Mouse (Mus musculus) hindbrain, embryonic 10.5 days (tissue): Measurements from ENCODE around the gene Ugt1a8. TPM values are rescaled to one million over a fixed set of nuclear protein-coding genes. Genes with fewer than 3 reads are reported as not detected.

Source experiments
- DNase-seq: peaks from one replicate; pipeline ENCODE4 v3.0.0-alpha.2; 2017; ENCODE audit warnings: low spot score
- H3K27ac ChIP-seq: fragments of 300-500 bp; sonication (generic); 2 replicates; pipeline ENCODE4 v1.5.1; 2016; ENCODE audit warnings: mild to moderate bottlenecking, moderate library complexity
- H3K27me3 ChIP-seq: fragments of 300-500 bp; sonication (generic); 2 replicates; pipeline ENCODE4 v1.6.1; 2016; ENCODE audit warnings: mild to moderate bottlenecking; ENCODE audit not compliant: poor library complexity, insufficient read depth, severe bottlenecking
- H3K36me3 ChIP-seq: fragments of 300-500 bp; sonication (generic); 2 replicates; pipeline ENCODE4 v1.6.1; 2016; ENCODE audit warnings: mild to moderate bottlenecking, moderate library complexity
- H3K4me1 ChIP-seq: fragments of 300-500 bp; sonication (generic); replicated peaks from 2 replicates; pipeline ENCODE4 v1.6.1; 2016; ENCODE audit warnings: mild to moderate bottlenecking
- H3K4me3 ChIP-seq: fragments of 300-500 bp; sonication (generic); 2 replicates; pipeline ENCODE4 v1.5.1; 2016; ENCODE audit warnings: mild to moderate bottlenecking, moderate library complexity
- H3K9me3 ChIP-seq: fragments of 300-500 bp; sonication (generic); 2 replicates; pipeline ENCODE4 v1.6.1; 2016; ENCODE audit warnings: mild to moderate bottlenecking, moderate library complexity
- WGBS: fragments of 180-500 bp; shearing (Covaris S2); methylation state at CpG from one replicate; pipeline ENCODE4 v1.1.7; 2016; 5-methylcytosine and 5-hydroxymethylcytosine counted together
- polyA plus RNA-seq: library from polyadenylated mRNA; unstranded; fragments of >200 nt; fragmentation: Nextera tagmentation; extraction: Ambion mirVana; gene quantifications from 2 replicates; pipeline ENCODE4 v1.2.1, GENCODE M21; 2016

Ugt1a8 gene
- polyA plus RNA-seq, 1 experiment from 2014 or later = not detected

DNA sequence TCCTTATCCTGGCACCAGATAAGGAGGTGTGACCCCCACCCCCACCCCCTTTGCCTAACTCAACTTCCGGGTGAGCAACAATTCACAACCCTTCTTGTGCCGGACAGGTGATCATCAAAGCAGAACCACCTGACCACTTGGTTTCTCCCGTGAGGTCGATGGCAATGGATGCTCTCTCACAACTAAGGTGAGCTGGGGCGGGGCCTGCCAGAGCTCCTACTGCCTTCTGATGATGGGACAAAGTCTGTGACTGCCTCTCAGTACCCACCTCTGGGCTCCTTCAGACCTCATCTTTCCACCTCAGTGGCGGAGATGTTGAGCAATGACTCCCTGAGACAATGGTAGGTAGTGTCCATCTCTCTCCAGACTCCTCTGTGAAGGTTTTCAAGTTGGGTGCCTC, 158.3 kb downstream of the Ugt1a8 start:
- DNase-seq = no peak
- WGBS = 79% methylated on average over 6 of the region's 6 CpGs
- Histone ChIP-seq H3K27ac (no peak overlapping the region), H3K9me3 (peaks cover 99% of the 10 kb centered on the region), H3K27me3 (no peaks in the 10 kb centered on the region), H3K36me3 (no peaks in the 10 kb centered on the region), H3K4me3 (no peak overlapping the region), H3K4me1 (no peaks in the 10 kb centered on the region)

GRCm38 (mm10) chr1:88246386-88246785, 158.8 kb downstream of the Ugt1a8 start:
- Histone ChIP-seq H3K27ac (no peak overlapping the region), H3K9me3 (peaks cover 99% of the 10 kb centered on the region), H3K4me1 (no peaks in the 10 kb centered on the region), H3K4me3 (no peak overlapping the region), H3K27me3 (no peaks in the 10 kb centered on the region), H3K36me3 (no peaks in the 10 kb centered on the region)
- 44% methylated on average over 6 of the region's 6 CpGs for WGBS
- no peak for DNase-seq

- 54% methylated on average over 2 of the region's 2 CpGs for whole genome bisulfite sequencing
- no peaks in the 10 kb centered on the region for H3K36me3 ChIP-seq
Observed at GRCm38 (mm10) chr1:88247660-88248059, 160.0 kb downstream of the Ugt1a8 start.

DNA sequence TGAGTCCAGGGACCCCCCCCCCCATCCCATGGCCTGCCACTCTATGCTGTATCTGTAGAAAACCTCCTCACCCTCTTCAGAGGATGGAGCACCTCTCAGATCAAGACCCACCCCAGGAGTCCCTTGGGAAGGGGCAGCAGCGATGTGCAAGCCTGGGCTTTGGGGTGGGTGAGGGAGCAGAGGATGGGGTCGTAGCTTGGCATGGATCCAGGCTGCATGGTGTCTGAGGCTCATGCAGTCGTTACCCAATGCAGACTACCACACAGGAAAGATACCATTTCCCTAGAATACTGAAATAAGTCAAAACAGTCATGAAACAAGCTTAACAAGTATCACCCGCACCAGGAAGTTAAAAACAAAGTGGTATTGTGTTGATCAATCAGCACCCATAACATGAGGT, 161.0 kb downstream of the Ugt1a8 start:
- no peaks in the 10 kb centered on the region for H3K36me3 ChIP-seq
- H3K4me3 ChIP-seq = no peak overlapping the region
- H3K9me3 ChIP-seq = peaks cover 98% of the 10 kb centered on the region
- DNase-seq = no peak
- H3K27ac ChIP-seq = no peak overlapping the region
- no peaks in the 10 kb centered on the region for H3K4me1 ChIP-seq
- WGBS = 71% methylated on average over 4 of the region's 4 CpGs
- no peaks in the 10 kb centered on the region for H3K27me3 ChIP-seq

More at GRCm38 (mm10) chr1:88247660-88248059, 160.0 kb downstream of the Ugt1a8 start:
- Histone ChIP-seq H3K9me3 (peaks cover 97% of the 10 kb centered on the region), H3K4me3 (no peak overlapping the region), H3K27me3 (no peaks in the 10 kb centered on the region), H3K27ac (no peak overlapping the region), H3K4me1 (no peaks in the 10 kb centered on the region)
- no peak for DNase-seq

- WGBS = 76% methylated on average over 7 of the region's 7 CpGs
- no peak for DNase-seq
- Histone ChIP-seq H3K9me3 (peaks cover 98% of the 10 kb centered on the region), H3K36me3 (no peaks in the 10 kb centered on the region), H3K27ac (no peak overlapping the region), H3K4me1 (no peaks in the 10 kb centered on the region), H3K4me3 (no peak overlapping the region), H3K27me3 (no peaks in the 10 kb centered on the region)
Observed at GRCm38 (mm10) chr1:88249596-88249995, 162.0 kb downstream of the Ugt1a8 start.

DNA sequence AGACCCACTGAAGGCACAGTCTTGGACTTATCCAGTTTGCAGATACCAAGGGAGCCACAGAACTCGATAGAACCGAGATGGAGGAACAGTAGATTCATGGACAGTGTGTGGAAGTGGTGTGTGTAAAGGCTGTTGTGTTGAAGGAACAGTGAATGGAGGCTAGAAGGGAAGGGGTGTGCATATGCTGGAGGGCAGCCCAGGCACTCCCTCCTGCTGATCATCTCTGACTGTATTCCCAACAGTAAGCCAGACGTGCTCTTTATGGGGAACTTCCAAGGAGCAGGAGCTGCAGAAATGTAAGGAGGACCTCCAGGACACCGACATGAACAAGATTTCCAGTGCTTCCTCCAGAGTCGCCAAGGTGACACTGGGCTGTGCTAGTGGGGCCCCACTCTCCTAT, 162.4 kb downstream of the Ugt1a8 start:
- WGBS = 83% methylated on average over 5 of the region's 5 CpGs
- Histone ChIP-seq H3K27me3 (no peaks in the 10 kb centered on the region), H3K36me3 (no peaks in the 10 kb centered on the region), H3K4me3 (no peak overlapping the region), H3K9me3 (peaks cover 98% of the 10 kb centered on the region), H3K4me1 (no peaks in the 10 kb centered on the region), H3K27ac (no peak overlapping the region)
- no peak for DNase-seq

DNA sequence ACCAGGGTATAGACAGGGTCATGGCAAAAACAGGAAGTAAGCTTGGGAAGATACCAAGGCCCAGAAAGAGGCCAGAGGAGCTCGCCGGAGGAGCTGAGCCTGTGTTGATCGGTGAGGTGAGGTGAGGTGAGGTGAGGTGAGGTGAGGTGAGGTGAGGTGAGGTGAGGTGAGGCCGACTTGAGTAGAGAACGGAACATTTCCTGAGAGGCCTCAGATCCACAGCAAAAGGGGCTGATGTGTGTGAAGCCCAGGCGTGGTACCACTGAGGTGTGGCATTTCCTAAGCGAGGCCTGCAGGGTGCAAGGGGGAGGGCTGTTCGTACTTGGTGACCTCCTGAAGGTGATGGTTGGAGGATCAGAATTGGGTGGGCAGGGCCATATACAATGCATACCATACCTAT, 165.5 kb downstream of the Ugt1a8 start:
- 74% methylated on average over 8 of the region's 8 CpGs for WGBS
- peaks cover 98% of the 10 kb centered on the region for H3K9me3 ChIP-seq

GRCm38 (mm10) chr1:88253540-88253939, 165.9 kb downstream of the Ugt1a8 start:
- no peak for DNase-seq
- H3K27me3 ChIP-seq = no peaks in the 10 kb centered on the region
- 73% methylated on average over 6 of the region's 6 CpGs for WGBS
- H3K27ac ChIP-seq = no peak overlapping the region
- no peaks in the 10 kb centered on the region for H3K4me1 ChIP-seq
- H3K36me3 ChIP-seq = no peaks in the 10 kb centered on the region
- no peak overlapping the region for H3K4me3 ChIP-seq
- H3K9me3 ChIP-seq = peaks cover 98% of the 10 kb centered on the region

More for the DNA sequence above, 165.5 kb downstream of the Ugt1a8 start:
- Histone ChIP-seq H3K27me3 (no peaks in the 10 kb centered on the region), H3K4me3 (no peak overlapping the region), H3K4me1 (no peaks in the 10 kb centered on the region), H3K27ac (no peak overlapping the region), H3K36me3 (no peaks in the 10 kb centered on the region)
- no peak for DNase-seq

DNA sequence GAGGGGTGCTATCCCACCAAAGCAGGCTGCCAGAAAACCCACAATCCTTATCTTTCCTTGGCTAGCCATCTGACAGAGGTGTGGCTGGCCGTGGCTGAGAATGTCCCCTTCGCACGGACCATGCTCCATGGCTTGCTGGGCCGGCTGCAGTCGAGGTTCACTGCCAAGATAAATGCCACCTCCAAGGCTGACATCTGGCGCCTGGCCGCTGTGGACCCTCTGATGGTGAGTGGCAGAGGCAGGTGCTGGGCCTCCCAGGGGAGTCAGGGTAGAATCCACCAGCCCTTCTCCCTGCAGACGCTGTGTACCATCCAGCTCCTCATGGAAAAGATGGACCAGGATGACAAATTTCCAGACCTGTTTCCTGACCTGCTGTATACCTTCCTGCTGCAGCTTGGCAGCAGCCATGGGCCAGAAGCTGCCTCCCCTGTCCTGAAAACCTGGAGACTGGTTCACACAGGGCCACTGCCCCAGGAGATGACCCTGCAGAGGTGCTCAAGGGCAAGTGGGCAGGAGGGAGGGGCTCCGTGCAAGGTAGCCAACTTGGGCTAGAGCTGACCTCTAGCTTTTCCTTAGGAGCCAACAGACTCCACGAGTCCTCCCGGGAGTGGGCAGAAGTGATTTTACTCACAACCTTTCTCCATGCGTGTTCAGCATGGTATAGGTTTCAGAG, 167.3 kb downstream of the Ugt1a8 start:
- no peak for DNase-seq
- H3K4me3 ChIP-seq = no peak overlapping the region
- no peak overlapping the region for H3K27ac ChIP-seq
- peaks cover 98% of the 10 kb centered on the region for H3K9me3 ChIP-seq
- 88% methylated on average over 12 of the region's 12 CpGs for WGBS
- peaks cover 8% of the 10 kb centered on the region for H3K36me3 ChIP-seq
- no peaks in the 10 kb centered on the region for H3K27me3 ChIP-seq
- no peaks in the 10 kb centered on the region for H3K4me1 ChIP-seq

DNA sequence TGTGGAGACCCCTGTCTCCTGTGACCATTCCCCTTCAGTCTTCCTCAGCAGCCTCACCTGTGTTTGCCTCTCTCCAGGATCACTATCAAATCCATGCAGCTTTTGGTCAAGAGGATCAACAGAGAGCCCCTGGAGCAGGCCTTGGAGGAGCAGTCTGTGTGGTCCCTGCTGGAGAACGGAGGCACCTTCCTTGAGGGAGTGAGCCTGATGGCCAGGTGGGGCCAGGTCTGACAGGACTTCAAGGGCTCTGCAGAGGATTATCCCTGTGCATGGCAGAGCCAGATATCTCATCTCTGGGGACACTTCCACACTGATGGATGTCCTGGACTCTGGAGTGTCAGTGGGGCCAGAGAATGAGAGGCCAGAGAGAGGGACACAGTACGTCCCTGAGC, 167.8 kb downstream of the Ugt1a8 start:
- no peak for DNase-seq
- 57% methylated on average over 2 of the region's 2 CpGs for WGBS
- H3K4me1 ChIP-seq = no peaks in the 10 kb centered on the region

DNA sequence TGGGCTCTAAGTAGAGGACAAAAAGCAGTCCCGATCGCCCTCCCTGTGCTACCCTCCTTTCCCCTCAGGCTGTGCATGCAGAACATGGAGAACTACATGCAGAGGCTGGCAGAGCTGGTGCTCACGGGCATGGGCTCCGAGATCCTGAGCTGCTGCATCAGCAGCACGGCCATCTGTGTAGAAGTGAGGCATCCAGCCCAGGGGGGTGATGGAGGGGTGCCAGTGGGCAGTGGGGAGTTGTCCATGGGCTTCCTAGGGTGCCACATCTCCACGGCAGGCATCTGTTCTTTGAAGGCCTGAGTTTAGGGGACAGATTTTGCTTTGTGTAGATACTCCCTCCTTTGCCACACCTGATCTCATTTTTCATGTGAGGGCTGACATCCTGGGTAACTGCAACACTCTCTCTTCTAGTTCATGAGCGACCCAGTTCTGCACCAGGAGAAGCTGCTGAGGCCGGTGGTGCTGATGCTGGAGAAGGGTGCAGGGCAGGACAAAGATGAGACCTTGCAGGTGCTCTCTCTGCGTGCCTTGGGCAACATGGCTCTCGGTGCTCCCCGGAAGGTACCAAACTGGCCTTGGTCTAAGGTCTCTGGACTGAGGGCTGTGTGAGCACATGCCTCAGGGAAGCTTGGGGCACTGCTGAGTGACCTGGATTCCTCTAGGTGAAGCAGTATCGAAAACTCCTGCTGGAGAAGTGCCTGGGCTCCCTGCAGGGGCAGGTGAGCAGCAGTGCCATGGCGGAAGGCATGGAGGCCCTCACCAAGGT, 168.6 kb downstream of the Ugt1a8 start:
- H3K27ac ChIP-seq = no peak overlapping the region
- peaks cover 21% of the 10 kb centered on the region for H3K36me3 ChIP-seq
- H3K4me3 ChIP-seq = no peak overlapping the region
- H3K27me3 ChIP-seq = no peaks in the 10 kb centered on the region
- WGBS = 83% methylated on average over 13 of the region's 13 CpGs
- peaks cover 98% of the 10 kb centered on the region for H3K9me3 ChIP-seq
- no peaks in the 10 kb centered on the region for H3K4me1 ChIP-seq
- DNase-seq = no peak

More for the DNA sequence above, 167.8 kb downstream of the Ugt1a8 start:
- H3K27ac ChIP-seq = no peak overlapping the region
- no peaks in the 10 kb centered on the region for H3K27me3 ChIP-seq
- peaks cover 98% of the 10 kb centered on the region for H3K9me3 ChIP-seq
- H3K4me3 ChIP-seq = no peak overlapping the region
- H3K36me3 ChIP-seq = peaks cover 14% of the 10 kb centered on the region

- Histone ChIP-seq H3K4me3 (no peak overlapping the region), H3K27me3 (no peaks in the 10 kb centered on the region), H3K9me3 (peaks cover 99% of the 10 kb centered on the region), H3K27ac (no peak overlapping the region), H3K4me1 (no peaks in the 10 kb centered on the region), H3K36me3 (peaks cover 30% of the 10 kb centered on the region)
- no peak for DNase-seq
- WGBS = 82% methylated on average over 10 of the region's 10 CpGs
Observed at GRCm38 (mm10) chr1:88256886-88257663, 169.5 kb downstream of the Ugt1a8 start.

- Histone ChIP-seq H3K27ac (no peak overlapping the region), H3K27me3 (no peaks in the 10 kb centered on the region), H3K9me3 (peaks cover 99% of the 10 kb centered on the region), H3K36me3 (peaks cover 36% of the 10 kb centered on the region), H3K4me3 (no peak overlapping the region), H3K4me1 (no peaks in the 10 kb centered on the region)
- DNase-seq = no peak
- WGBS = 80% methylated on average over 6 of the region's 6 CpGs
Observed at GRCm38 (mm10) chr1:88257681-88258080, 170.1 kb downstream of the Ugt1a8 start.
